Mouse (Mus musculus) lung, postnatal 0 days (tissue): ENCODE measurements at regions not wholly inside any gene's neighbourhood (a gene's known extent, or its start where the extent isn't known, plus 50 kb on each side); places are given as distances from the start of the nearest gene placed in this dataset.

ENCODE experiments used
- CTCF ChIP-seq: IDR thresholded peaks from 2 replicates; pipeline ENCODE4 v1.5.1; 2016; ENCODE audit warnings: antibody characterized with exemption, mild to moderate bottlenecking
- EP300 ChIP-seq: IDR thresholded peaks from 2 replicates; pipeline ENCODE4 v1.6.1; 2016; ENCODE audit warnings: antibody characterized with exemption, mild to moderate bottlenecking, control low read depth

DNA sequence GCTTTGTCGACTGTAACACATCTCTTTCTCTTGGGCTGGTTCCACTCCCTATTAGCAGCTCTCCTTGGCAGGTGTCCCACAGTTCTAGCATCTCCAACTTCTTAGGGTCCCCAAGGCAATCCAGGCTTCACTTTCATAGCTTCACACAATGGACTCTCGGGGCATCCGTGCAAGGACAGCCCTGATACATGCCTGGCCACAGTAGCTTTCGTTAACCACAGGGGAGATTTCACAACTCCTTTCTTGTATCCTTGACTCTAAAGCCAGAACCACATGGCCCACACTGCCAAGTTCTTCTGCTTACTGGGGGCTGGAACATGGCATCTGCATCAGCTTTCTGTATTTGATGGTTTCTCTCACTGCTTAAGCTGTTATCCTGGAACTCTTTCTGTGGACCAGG, 160.3 kb downstream of the Shq1 start:
- no peak for TF ChIP-seq EP300
- no peak for TF ChIP-seq CTCF
